Mouse (Mus musculus) heart, embryonic 13.5 days (tissue): ENCODE data around the gene BC048507. TPM values are rescaled to one million over a fixed set of nuclear protein-coding genes. Genes with fewer than 3 reads are reported as not detected.
"Not testable (repeated sequence)": the region's sequence is repeated elsewhere in the genome, so short reads cannot be mapped to it uniquely, and the experiment has no call there.

Experiments
- ATAC-seq: fragments of 200-750 bp; cut with Nextera tagmentation; 2 replicates; pipeline ENCODE4 v1.8.0; 2017; ENCODE audit warnings: moderate TSS enrichment; ENCODE audit not compliant: insufficient number of reproducible peaks, low FRiP score, low TSS enrichment; ENCODE audit errors: extremely low read depth
- H3K27ac ChIP-seq: fragments of 300-500 bp; sonication (generic); replicated peaks from 2 replicates; pipeline ENCODE4 v1.5.1; 2015; ENCODE audit warnings: moderate library complexity, mild to moderate bottlenecking, inconsistent platforms
- H3K27me3 ChIP-seq: fragments of 300-500 bp; sonication (generic); replicated peaks from 2 replicates; pipeline ENCODE4 v1.6.1; 2015; ENCODE audit warnings: mild to moderate bottlenecking, inconsistent platforms
- H3K36me3 ChIP-seq: fragments of 300-500 bp; sonication (generic); 2 replicates; pipeline ENCODE4 v1.6.1; 2015; ENCODE audit warnings: mild to moderate bottlenecking, inconsistent platforms
- H3K4me1 ChIP-seq: fragments of 300-500 bp; sonication (generic); 2 replicates; pipeline ENCODE4 v1.6.1; 2015; ENCODE audit warnings: inconsistent platforms
- H3K4me2 ChIP-seq: fragments of 300-500 bp; sonication (generic); 2 replicates; pipeline ENCODE4 v1.6.1; 2015; ENCODE audit warnings: inconsistent platforms, mild to moderate bottlenecking, moderate library complexity
- H3K4me3 ChIP-seq: fragments of 300-500 bp; sonication (generic); 2 replicates; pipeline ENCODE4 v1.5.1; 2015; ENCODE audit warnings: moderate library complexity, mild to moderate bottlenecking, inconsistent platforms
- H3K9ac ChIP-seq: fragments of 300-500 bp; sonication (generic); 2 replicates; pipeline ENCODE4 v1.6.1; 2015; ENCODE audit warnings: inconsistent platforms, mild to moderate bottlenecking, moderate library complexity
- H3K9me3 ChIP-seq: fragments of 300-500 bp; sonication (generic); 2 replicates; pipeline ENCODE4 v1.6.1; 2016; ENCODE audit warnings: inconsistent platforms
- WGBS: fragments of 180-500 bp; shearing (Covaris S2); methylation state at CpG from one replicate; pipeline ENCODE4 v1.1.7; 2015; ENCODE audit warnings: mixed read lengths; 5-methylcytosine and 5-hydroxymethylcytosine counted together
- polyA plus RNA-seq: library from polyadenylated mRNA; unstranded; fragments of >200 nt; fragmentation: Nextera tagmentation; extraction: Ambion mirVana; gene quantifications from 2 replicates; pipeline ENCODE4 v1.2.1, GENCODE M21; 2015

The BC048507 gene
- not detected in 2 replicates for polyA plus RNA-seq

DNA sequence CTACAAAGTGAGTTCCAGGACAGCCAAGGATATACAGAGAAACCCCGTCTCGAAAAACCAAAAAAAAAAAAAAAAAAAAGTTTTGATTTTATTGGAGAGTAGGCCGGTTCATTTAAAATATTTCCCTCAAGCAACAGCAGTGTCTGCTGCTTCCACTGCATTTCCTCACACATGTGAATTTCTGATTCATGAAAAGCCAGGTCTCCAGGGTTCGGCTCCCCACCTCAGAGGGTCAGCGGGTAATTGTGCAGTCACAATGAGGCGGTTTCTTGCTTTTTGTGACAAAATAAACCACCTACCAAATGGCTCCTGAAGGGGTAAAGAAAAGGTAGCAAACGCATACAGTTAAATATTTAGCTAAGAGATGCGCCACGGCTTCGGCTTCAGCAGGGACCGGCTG lies at the start of gene BC048507:
Gene BC048507 (plus strand): TSS at position 301 of the 400 bp plus-strand sequence.
- H3K4me1 ChIP-seq = no peaks in the 10 kb centered on the region
- no peaks in the 10 kb centered on the region for H3K36me3 ChIP-seq
- no peak for ATAC-seq
- 69% methylated on average over 11 of the region's 11 CpGs for WGBS
- H3K9ac ChIP-seq = no peak within 1 kb of the TSS
- H3K27me3 ChIP-seq = no peaks in the 10 kb centered on the region
- H3K27ac ChIP-seq = no peak within 1 kb of the TSS
- peak within 1 kb of the TSS; percentile 4; the same call in 1 of the 2 replicates for H3K4me2 ChIP-seq
- H3K9me3 ChIP-seq = no peaks in the 10 kb centered on the region
- no peak within 1 kb of the TSS for H3K4me3 ChIP-seq

GRCm38 (mm10) chr13:67813710-67814660 lies 49.1 kb upstream of the BC048507 start, which contains the start of gene Zfp273:
Gene Zfp273 (plus strand): TSS chr13:67813740.
- Histone ChIP-seq H3K9me3 (0 out of 2 replicates have a peak, but pooled peaks cover 12% of the 10 kb centered on the region), H3K36me3 (peaks cover 21% of the 10 kb centered on the region), H3K4me3 (peak within 1 kb of the TSS; percentile 88), H3K4me1 (peaks cover 3% of the 10 kb centered on the region), H3K27me3 (no peaks in the 10 kb centered on the region), H3K4me2 (peak within 1 kb of the TSS; percentile 77), H3K27ac (peak within 1 kb of the TSS; percentile 88), H3K9ac (peak within 1 kb of the TSS; percentile 84)
- ATAC-seq = peak; percentile 90
- WGBS = 3% methylated on average over 31 of the region's 31 CpGs

DNA sequence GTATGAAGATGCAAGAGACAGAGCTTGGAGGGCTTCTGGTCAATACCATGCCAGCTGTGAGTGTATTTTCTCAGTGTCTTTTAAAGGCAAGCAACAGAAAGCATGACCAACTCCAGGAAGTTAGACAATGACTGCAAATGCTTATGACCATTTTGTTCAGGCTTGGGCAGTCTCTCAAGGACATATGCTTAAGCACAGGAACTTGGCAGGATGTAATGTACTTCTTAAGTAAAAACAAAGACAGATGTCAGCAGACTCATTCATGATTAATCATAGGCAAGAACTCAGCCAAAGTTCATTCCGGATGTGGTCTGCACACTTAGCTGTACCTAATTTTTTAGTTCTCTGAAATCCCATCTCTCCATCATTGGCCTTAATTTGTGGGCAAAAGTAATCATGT lies 44.5 kb upstream of the BC048507 start:
- no peak overlapping the region for H3K27ac ChIP-seq

GRCm38 (mm10) chr13:67830911-67831336 lies 32.2 kb upstream of the BC048507 start, which contains the start of gene Gm10037:
Gene Gm10037 (plus strand): TSS chr13:67831106.
- ATAC-seq = no peak
- Histone ChIP-seq H3K4me2 (peak within 1 kb of the TSS; percentile 74), H3K9me3 (peaks cover 8% of the 10 kb centered on the region), H3K4me1 (no peaks in the 10 kb centered on the region), H3K4me3 (peak within 1 kb of the TSS; percentile 68), H3K36me3 (peaks cover 13% of the 10 kb centered on the region), H3K9ac (peak within 1 kb of the TSS; percentile 84), H3K27ac (0 out of 2 replicates have a peak within 1 kb of the TSS, but pooled peaks have one; percentile 20), H3K27me3 (no peaks in the 10 kb centered on the region)
- 3% methylated on average over 14 of the region's 14 CpGs for WGBS

More for the DNA sequence above, 44.5 kb upstream of the BC048507 start:
- H3K4me2 ChIP-seq = no peak overlapping the region
- H3K36me3 ChIP-seq = peaks cover 48% of the 10 kb centered on the region
- WGBS = 79% methylated on average over 1 of the region's 1 CpGs
- H3K4me3 ChIP-seq = no peak overlapping the region
- H3K9ac ChIP-seq = no peak overlapping the region
- no peak for ATAC-seq
- H3K27me3 ChIP-seq = no peaks in the 10 kb centered on the region
- H3K9me3 ChIP-seq = 0 out of 2 replicates have a peak, but pooled peaks cover 12% of the 10 kb centered on the region
- peaks cover 3% of the 10 kb centered on the region for H3K4me1 ChIP-seq

DNA sequence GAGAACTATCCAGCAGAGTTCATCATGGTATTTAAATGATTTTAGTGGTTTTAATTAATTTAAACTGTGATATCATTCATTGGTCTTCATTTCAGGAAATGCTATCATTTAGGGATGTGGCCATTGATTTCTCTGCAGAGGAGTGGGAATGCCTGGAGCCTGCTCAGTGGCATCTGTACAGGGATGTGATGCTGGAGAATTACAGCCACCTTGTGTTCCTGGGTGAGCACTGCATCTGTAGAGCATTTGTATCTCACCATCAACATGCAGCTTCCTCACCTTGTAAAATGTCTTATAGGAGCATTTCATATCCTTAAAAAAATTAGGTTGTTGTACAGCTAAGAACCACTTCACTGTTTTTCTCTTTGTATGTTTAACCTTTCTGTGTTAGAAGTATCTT lies 30.0 kb upstream of the BC048507 start:
- not testable (repeated sequence) for H3K9ac ChIP-seq, H3K4me2 ChIP-seq, H3K9me3 ChIP-seq, H3K36me3 ChIP-seq, H3K4me1 ChIP-seq, H3K27me3 ChIP-seq, H3K4me3 ChIP-seq, H3K27ac ChIP-seq, ATAC-seq

DNA sequence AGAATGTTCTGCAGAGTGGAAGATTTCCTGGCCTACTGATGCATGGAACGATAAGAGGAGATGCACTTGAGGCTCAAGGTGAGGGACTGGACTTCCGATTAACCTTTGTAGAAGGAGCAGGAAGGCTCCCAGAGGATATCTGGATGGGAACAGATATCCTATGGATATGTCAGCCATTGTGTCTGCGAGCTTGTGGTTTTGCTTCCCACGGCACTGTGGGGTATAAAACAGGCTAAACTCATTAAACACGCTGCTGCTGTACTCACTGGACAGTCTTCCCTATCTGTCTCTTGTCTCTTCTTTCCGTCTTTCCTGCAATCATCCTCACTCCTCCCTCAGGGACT lies 19.4 kb upstream of the BC048507 start:
- WGBS = 41% methylated on average over 6 of the region's 6 CpGs
- no peak for ATAC-seq
- peak overlapping the region; percentile 75 for H3K9ac ChIP-seq
- peaks cover 7% of the 10 kb centered on the region; the same call in 1 of the 2 replicates for H3K4me1 ChIP-seq
- no peaks in the 10 kb centered on the region for H3K36me3 ChIP-seq
- no peaks in the 10 kb centered on the region for H3K27me3 ChIP-seq
- peak overlapping the region; percentile 74 for H3K4me2 ChIP-seq
- H3K27ac ChIP-seq = no peak overlapping the region
- no peaks in the 10 kb centered on the region for H3K9me3 ChIP-seq
- peak overlapping the region; percentile 53 for H3K4me3 ChIP-seq

DNA sequence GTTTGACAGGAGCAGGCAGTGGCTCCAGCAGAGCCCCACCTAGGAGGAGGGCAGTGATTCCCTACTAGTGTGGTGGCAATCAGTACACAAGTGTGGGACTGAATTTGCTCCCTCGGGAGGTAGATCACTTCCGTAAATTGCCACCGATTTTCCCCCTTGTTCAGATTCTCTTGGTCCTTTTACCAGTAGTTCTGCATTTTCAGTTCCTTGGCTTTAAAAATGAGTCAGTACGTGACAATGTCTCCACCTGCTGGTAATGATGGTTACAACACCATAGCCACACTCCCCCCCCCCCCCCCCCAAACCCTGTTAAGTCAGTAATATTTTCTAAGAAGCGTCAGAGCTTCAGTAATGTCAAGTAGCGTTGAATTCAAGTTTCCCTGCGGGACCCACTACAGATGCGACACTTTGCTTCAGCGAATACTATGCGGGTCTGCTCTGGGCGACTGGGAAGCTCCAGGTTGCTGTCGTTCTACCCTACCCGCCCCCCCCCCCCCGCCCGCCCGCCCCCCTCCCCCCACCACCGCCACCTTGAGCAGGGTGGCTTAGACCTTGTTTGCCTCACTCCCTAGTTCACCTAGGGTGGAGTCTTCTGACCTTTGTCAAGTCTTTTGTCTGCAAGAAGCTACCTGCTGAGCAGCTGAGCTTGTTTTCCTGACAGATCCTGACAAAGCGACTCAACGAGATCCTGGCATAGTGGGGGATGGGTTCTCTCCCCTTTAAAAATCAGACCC lies 18.8 kb upstream of the BC048507 start:
- H3K27ac ChIP-seq = no peak overlapping the region
- H3K9me3 ChIP-seq = no peaks in the 10 kb centered on the region
- H3K36me3 ChIP-seq = no peaks in the 10 kb centered on the region
- peak overlapping the region; percentile 53 for H3K4me3 ChIP-seq
- WGBS = under 1% methylated on average over 14 of the region's 19 CpGs
- ATAC-seq = no peak
- H3K4me2 ChIP-seq = peak overlapping the region; percentile 74
- no peaks in the 10 kb centered on the region for H3K27me3 ChIP-seq
- peaks cover 7% of the 10 kb centered on the region; the same call in 1 of the 2 replicates for H3K4me1 ChIP-seq
- H3K9ac ChIP-seq = peak overlapping the region; percentile 75

- H3K9me3 ChIP-seq = no peaks in the 10 kb centered on the region
- no peak overlapping the region for H3K27ac ChIP-seq
- H3K9ac ChIP-seq = peak overlapping the region; percentile 75
- 21% methylated on average over 8 of the region's 8 CpGs for WGBS
- peak overlapping the region; percentile 74 for H3K4me2 ChIP-seq
- no peaks in the 10 kb centered on the region for H3K36me3 ChIP-seq
- H3K4me3 ChIP-seq = peak overlapping the region; percentile 53
- peaks cover 7% of the 10 kb centered on the region; the same call in 1 of the 2 replicates for H3K4me1 ChIP-seq
- ATAC-seq = no peak
- H3K27me3 ChIP-seq = no peaks in the 10 kb centered on the region
Measured at GRCm38 (mm10) chr13:67844853-67845194, 18.3 kb upstream of the BC048507 start.

DNA sequence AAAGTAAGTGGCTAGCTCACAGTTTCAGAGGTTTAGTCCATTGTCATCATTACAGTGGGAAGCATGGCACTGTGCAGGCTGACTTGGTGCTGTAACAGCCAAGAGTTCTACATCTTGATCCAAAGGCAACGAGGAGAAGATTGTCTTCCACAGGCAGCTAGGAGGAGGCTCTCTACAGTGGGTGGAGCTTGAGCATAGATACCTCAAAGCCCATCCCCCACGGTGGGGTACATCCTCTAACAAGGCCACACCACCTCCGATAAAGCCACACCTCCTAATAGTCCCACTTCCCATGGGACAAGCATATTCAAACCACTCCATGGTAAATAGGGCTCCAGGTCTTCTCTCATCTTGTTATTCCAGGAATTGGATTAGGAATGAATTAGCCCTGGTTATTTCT lies 12.8 kb upstream of the BC048507 start:
- no peak overlapping the region for H3K9ac ChIP-seq
- H3K9me3 ChIP-seq = no peaks in the 10 kb centered on the region
- H3K4me2 ChIP-seq = no peak overlapping the region
- no peaks in the 10 kb centered on the region for H3K36me3 ChIP-seq
- ATAC-seq = no peak
- H3K4me1 ChIP-seq = no peaks in the 10 kb centered on the region
- H3K27ac ChIP-seq = no peak overlapping the region
- H3K4me3 ChIP-seq = no peak overlapping the region
- WGBS = 72% methylated on average over 3 of the region's 3 CpGs
- H3K27me3 ChIP-seq = no peaks in the 10 kb centered on the region

GRCm38 (mm10) chr13:67853130-67853529 lies 10.0 kb upstream of the BC048507 start:
- no peaks in the 10 kb centered on the region for H3K27me3 ChIP-seq
- no peak overlapping the region for H3K4me3 ChIP-seq
- no peaks in the 10 kb centered on the region for H3K4me1 ChIP-seq
- H3K27ac ChIP-seq = no peak overlapping the region
- H3K9ac ChIP-seq = no peak overlapping the region
- WGBS = 72% methylated on average over 6 of the region's 6 CpGs
- no peak overlapping the region for H3K4me2 ChIP-seq
- no peaks in the 10 kb centered on the region for H3K9me3 ChIP-seq
- ATAC-seq = no peak
- no peaks in the 10 kb centered on the region for H3K36me3 ChIP-seq

DNA sequence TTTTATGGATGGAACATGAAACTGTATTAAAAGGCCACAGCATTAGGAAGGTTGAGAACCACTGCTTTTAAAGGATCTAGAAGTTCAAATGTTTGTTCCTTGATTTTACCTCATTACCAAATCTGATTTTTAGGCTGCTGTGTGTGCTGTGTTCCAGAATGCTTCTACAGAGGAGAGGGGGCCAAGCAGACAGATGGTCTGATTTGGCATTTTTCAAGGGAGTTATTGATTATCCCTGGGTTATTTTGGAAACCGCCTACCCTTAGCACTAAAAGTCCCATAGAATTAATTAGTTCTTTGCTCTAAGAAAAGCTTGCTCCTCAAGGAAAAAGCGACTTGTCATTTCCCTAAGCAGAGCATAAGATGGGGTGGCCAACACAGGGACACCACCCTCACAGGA lies 9.1 kb upstream of the BC048507 start:
- Histone ChIP-seq H3K4me1 (no peaks in the 10 kb centered on the region), H3K27me3 (no peaks in the 10 kb centered on the region), H3K4me3 (no peak overlapping the region), H3K27ac (no peak overlapping the region), H3K4me2 (no peak overlapping the region), H3K36me3 (no peaks in the 10 kb centered on the region), H3K9ac (no peak overlapping the region), H3K9me3 (no peaks in the 10 kb centered on the region)
- WGBS = 85% methylated on average over 2 of the region's 2 CpGs
- ATAC-seq = no peak
